Mouse (Mus musculus) ES-Bruce4 (cell line): ENCODE measurements at regions not wholly inside any gene's neighbourhood (a gene's known extent, or its start where the extent isn't known, plus 50 kb on each side); places are given as distances from the start of the nearest gene placed in this dataset.

Source experiments
- CTCF ChIP-seq: IDR thresholded peaks from one replicate; pipeline ENCODE4 v1.8.1; 2011; ENCODE audit warnings: low read depth, low read length
- EP300 ChIP-seq: IDR thresholded peaks from 2 replicates; pipeline ENCODE4 v1.6.1; 2011; ENCODE audit warnings: low read depth, low read length; ENCODE audit not compliant: insufficient read depth
- POLR2A ChIP-seq: IDR thresholded peaks from one replicate; pipeline ENCODE4 v1.8.1; 2011; ENCODE audit warnings: low read length; ENCODE audit not compliant: insufficient read depth

DNA sequence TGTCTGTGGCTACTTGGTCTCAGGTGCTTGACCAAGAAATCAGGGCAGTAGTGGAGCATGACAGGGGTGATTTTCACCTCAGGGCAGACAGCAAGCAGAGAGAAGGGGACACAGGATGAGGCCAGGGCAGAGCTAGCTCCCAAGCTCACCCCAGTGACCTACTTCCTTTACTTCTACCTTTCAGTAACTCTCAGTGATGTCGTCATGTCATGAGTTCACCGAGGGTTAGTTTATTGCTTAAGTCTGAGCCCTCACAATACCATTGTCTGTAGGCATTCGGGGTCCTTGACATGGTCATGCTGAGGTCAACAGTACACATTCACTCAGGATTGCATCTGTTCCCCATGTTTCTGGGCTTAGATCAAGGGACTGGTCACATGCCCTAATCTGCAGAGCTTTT is 108.5 kb downstream of the Cxcl12 start:
- no peak for TF ChIP-seq POLR2A
- TF ChIP-seq CTCF, result no peak
- no peak for TF ChIP-seq EP300
